In genomic region chr1:184060828-184061734, GRCm38 (mm10) we compare ENCODE assay signal across 11 mouse cellular contexts. TPM values are rescaled to one million over a fixed set of nuclear protein-coding genes. Genes with fewer than 3 reads are reported as not detected.
DNase-seq lines count a peak whose midpoint lies in the region; ATAC-seq and TF ChIP-seq lines count a peak whose summit lies in the region.
"Had no signal": no experiment of that assay in that cellular context is flagged by ENCODE, and none has a peak within 500 bp of the region (broad histone marks: within the 10 kb centered on the region; RNA-seq: fewer than 3 reads in every experiment).

No protein-coding gene starts in this region.

- H3K36me3 ChIP-seq in heart, embryonic 13.5 days: no peaks in the 10 kb centered on the region
- no peaks in the 10 kb centered on the region for H3K36me3 ChIP-seq in midbrain, embryonic 11.5 days (ENCODE audit: control insufficient read depth, insufficient read depth, low read length)
- H3K36me3 ChIP-seq in midbrain, embryonic 15.5 days (replicated peaks): no peaks in the 10 kb centered on the region
- H3K36me3 ChIP-seq in lung, postnatal 0 days (ENCODE audit: insufficient read depth, low read length): no peaks in the 10 kb centered on the region
- no peaks in the 10 kb centered on the region for H3K36me3 ChIP-seq in hindbrain, embryonic 16.5 days (ENCODE audit: control insufficient read depth, insufficient read depth, low read length)
- H3K36me3 ChIP-seq: hindbrain, embryonic 13.5 days had no signal

- peaks cover 88% of the 10 kb centered on the region for H3K4me1 ChIP-seq in heart, embryonic 13.5 days
- peaks cover 5% of the 10 kb centered on the region for H3K4me1 ChIP-seq in midbrain, embryonic 11.5 days (ENCODE audit: control insufficient read depth, insufficient read depth, low read length)
- H3K4me1 ChIP-seq in midbrain, embryonic 15.5 days: peaks cover 3% of the 10 kb centered on the region
- peaks cover 13% of the 10 kb centered on the region; the same call in 1 of the 2 replicates for H3K4me1 ChIP-seq in lung, postnatal 0 days (ENCODE audit: insufficient read depth, low read depth, low read length)
- 0 out of 2 replicates have a peak, but pooled peaks cover 1% of the 10 kb centered on the region for H3K4me1 ChIP-seq in hindbrain, embryonic 16.5 days (ENCODE audit: control insufficient read depth, insufficient read depth, low read depth, low read length)

- intact Hi-C loops in heart, postnatal 36 days (cut with DNase I): no loop called here
- intact Hi-C loops in left cerebral cortex, adult 2 months (cut with DNase I): no loop called here

- H3K9ac ChIP-seq in heart, embryonic 13.5 days: peak overlapping the region; percentile 59
- no peak overlapping the region for H3K9ac ChIP-seq in midbrain, embryonic 11.5 days (ENCODE audit: low read length)
- H3K9ac ChIP-seq in midbrain, embryonic 15.5 days: no peak overlapping the region
- no peak overlapping the region for H3K9ac ChIP-seq in lung, postnatal 0 days (replicated peaks; ENCODE audit: low read depth)
- H3K9ac ChIP-seq in hindbrain, embryonic 16.5 days (ENCODE audit: low read depth, low read length): no peak overlapping the region
- H3K9ac ChIP-seq: hindbrain, embryonic 13.5 days had no signal

- peak overlapping the region; percentile 81 for H3K27ac ChIP-seq in heart, embryonic 13.5 days (replicated peaks)
- H3K27ac ChIP-seq in midbrain, embryonic 11.5 days (ENCODE audit: low read depth, low read length): no peak overlapping the region
- no peak overlapping the region for H3K27ac ChIP-seq in midbrain, embryonic 15.5 days
- peak overlapping the region; percentile 84 for H3K27ac ChIP-seq in lung, postnatal 0 days (ENCODE audit: low read length)
- no peak overlapping the region for H3K27ac ChIP-seq in left cerebral cortex, adult 2 months
- H3K27ac ChIP-seq in hindbrain, embryonic 16.5 days (ENCODE audit: low read depth, low read length): no peak overlapping the region
- H3K27ac ChIP-seq: hindbrain, embryonic 13.5 days had no signal

- H3K4me2 ChIP-seq in heart, embryonic 13.5 days: no peak overlapping the region
- no peak overlapping the region for H3K4me2 ChIP-seq in midbrain, embryonic 11.5 days
- no peak overlapping the region for H3K4me2 ChIP-seq in midbrain, embryonic 15.5 days
- no peak overlapping the region for H3K4me2 ChIP-seq in lung, postnatal 0 days (replicated peaks; ENCODE audit: low read depth, low read length)
- no peak overlapping the region for H3K4me2 ChIP-seq in hindbrain, embryonic 16.5 days (ENCODE audit: low read length)
- H3K4me2 ChIP-seq: hindbrain, embryonic 13.5 days had no signal

- H3K27me3 ChIP-seq in heart, embryonic 13.5 days (replicated peaks): no peaks in the 10 kb centered on the region
- no peaks in the 10 kb centered on the region for H3K27me3 ChIP-seq in midbrain, embryonic 11.5 days (ENCODE audit: control insufficient read depth, insufficient read depth, low read length)
- H3K27me3 ChIP-seq in midbrain, embryonic 15.5 days (replicated peaks): no peaks in the 10 kb centered on the region
- no peaks in the 10 kb centered on the region for H3K27me3 ChIP-seq in lung, postnatal 0 days (replicated peaks; ENCODE audit: insufficient read depth, low read length)
- H3K27me3 ChIP-seq in hindbrain, embryonic 16.5 days (replicated peaks; ENCODE audit: control insufficient read depth, insufficient read depth, low read length): no peaks in the 10 kb centered on the region
- H3K27me3 ChIP-seq: hindbrain, embryonic 13.5 days had no signal

- H3K4me3 ChIP-seq in heart, embryonic 13.5 days: no peak overlapping the region
- H3K4me3 ChIP-seq in midbrain, embryonic 11.5 days (ENCODE audit: low read depth, low read length): no peak overlapping the region
- no peak overlapping the region for H3K4me3 ChIP-seq in midbrain, embryonic 15.5 days
- H3K4me3 ChIP-seq in lung, postnatal 0 days (ENCODE audit: low read depth, low read length): no peak overlapping the region
- no peak overlapping the region for H3K4me3 ChIP-seq in left cerebral cortex, adult 2 months
- H3K4me3 ChIP-seq in hindbrain, embryonic 16.5 days (ENCODE audit: low read length): no peak overlapping the region
- H3K4me3 ChIP-seq: hindbrain, embryonic 13.5 days had no signal

- ATAC-seq in heart, embryonic 13.5 days (ENCODE audit: extremely low read depth, insufficient number of reproducible peaks, low FRiP score, low TSS enrichment): no peak
- ATAC-seq in midbrain, embryonic 11.5 days (ENCODE audit: low FRiP score): no peak
- no peak for ATAC-seq in midbrain, embryonic 15.5 days (replicated peaks)
- ATAC-seq in lung, postnatal 0 days: peak; percentile 80
- ATAC-seq in hindbrain, embryonic 16.5 days: no peak

- TF ChIP-seq EP300 in lung, postnatal 0 days (IDR thresholded peaks at IDR 0.05): peak; percentile 40; the same call in 1 of the 2 replicates

- DNase-seq in heart, postnatal 36 days: no peak
- peak; percentile 47 for DNase-seq in midbrain, embryonic 11.5 days (ENCODE audit: low spot score, missing footprints)
- DNase-seq in lung, postnatal 0 days (ENCODE audit: low spot score): peak; percentile 72
- no peak for DNase-seq in left cerebral cortex, adult 2 months (ENCODE audit: extremely low spot score in 1 of 2, low spot score in 2 of 2)
- DNase-seq in urinary bladder, postnatal 36 days (ENCODE audit: low spot score in 2 of 2): no peak
- DNase-seq: cerebellum, adult 9-11 months; retina, postnatal 1 day had no signal

- no peaks in the 10 kb centered on the region for H3K9me3 ChIP-seq in heart, embryonic 13.5 days
- no peaks in the 10 kb centered on the region for H3K9me3 ChIP-seq in midbrain, embryonic 11.5 days (ENCODE audit: control insufficient read depth, low read length)
- no peaks in the 10 kb centered on the region for H3K9me3 ChIP-seq in midbrain, embryonic 15.5 days
- no peaks in the 10 kb centered on the region for H3K9me3 ChIP-seq in lung, postnatal 0 days (ENCODE audit: low read length)
- no peaks in the 10 kb centered on the region for H3K9me3 ChIP-seq in hindbrain, embryonic 16.5 days (ENCODE audit: control insufficient read depth, low read length)
- H3K9me3 ChIP-seq: hindbrain, embryonic 13.5 days had no signal

- no peak for TF ChIP-seq CTCF in lung, postnatal 0 days (IDR thresholded peaks at IDR 0.05)
- TF ChIP-seq CTCF in left cerebral cortex, adult 2 months (IDR thresholded peaks at IDR 0.05): no peak

- whole genome bisulfite sequencing in heart, embryonic 13.5 days: 25% methylated on average over 4 of the region's 4 CpGs
- 60% methylated on average over 4 of the region's 4 CpGs for WGBS in midbrain, embryonic 11.5 days
- WGBS in midbrain, embryonic 15.5 days: 70% methylated on average over 4 of the region's 4 CpGs
- WGBS in lung, postnatal 0 days: 26% methylated on average over 4 of the region's 4 CpGs
- WGBS in hindbrain, embryonic 16.5 days: 68% methylated on average over 4 of the region's 4 CpGs

RNA-seq across cellular contexts. Expression of gene 1700056E22Rik, which starts 27.0 kb away (rescaled TPM):
- polyA plus RNA-seq in heart, embryonic 13.5 days (2015; fragmentation: Nextera tagmentation; extraction: Ambion mirVana): 2.4 TPM in 2 replicates
- 1 to 10 TPM; 1.0 to 1.2 TPM for total RNA-seq in heart, postnatal 36 days (2021)
- 1.4 and 2.0 TPM in 2 replicates for polyA plus RNA-seq in midbrain, embryonic 11.5 days (2014; fragmentation: Nextera tagmentation; extraction: Ambion mirVana)
- polyA plus RNA-seq in midbrain, embryonic 15.5 days (2015; fragmentation: Nextera tagmentation; extraction: Ambion mirVana): 0.84 and 1.2 TPM in 2 replicates
- polyA plus RNA-seq in lung, postnatal 0 days (2015; fragmentation: Nextera tagmentation; extraction: Ambion mirVana): 2.2 and 2.3 TPM in 2 replicates
- not detected for total RNA-seq in left cerebral cortex, adult 2 months (2021)
- polyA plus RNA-seq in hindbrain, embryonic 16.5 days (2015; fragmentation: Nextera tagmentation; extraction: Ambion mirVana): 0.72 and 1.1 TPM in 2 replicates

RNA-seq across cellular contexts. Expression of gene Dusp10, which starts 48.0 kb away (rescaled TPM):
- polyA plus RNA-seq in heart, embryonic 13.5 days (2015; fragmentation: Nextera tagmentation; extraction: Ambion mirVana): 12.1 and 13.2 TPM in 2 replicates
- total RNA-seq in heart, postnatal 36 days (2021): 1 to 10 TPM; 4.6 to 9.2 TPM
- polyA plus RNA-seq in midbrain, embryonic 11.5 days (2014; fragmentation: Nextera tagmentation; extraction: Ambion mirVana): 9.0 and 10.4 TPM in 2 replicates
- 4.9 and 5.2 TPM in 2 replicates for polyA plus RNA-seq in midbrain, embryonic 15.5 days (2015; fragmentation: Nextera tagmentation; extraction: Ambion mirVana)
- polyA plus RNA-seq in lung, postnatal 0 days (2015; fragmentation: Nextera tagmentation; extraction: Ambion mirVana): 6.7 and 6.8 TPM in 2 replicates
- total RNA-seq in left cerebral cortex, adult 2 months (2021): 1 to 10 TPM; 6.1 to 6.8 TPM
- 4.9 and 5.6 TPM in 2 replicates for polyA plus RNA-seq in hindbrain, embryonic 16.5 days (2015; fragmentation: Nextera tagmentation; extraction: Ambion mirVana)

Comparison
In these comparisons a context has a peak if more than half of its experiments do, and no peak if none do; other contexts are left out.
1. H3K27ac ChIP-seq: peak in heart, embryonic 13.5 days (single experiment) and lung, postnatal 0 days (single experiment); none in midbrain, embryonic 11.5 days (single experiment), midbrain, embryonic 15.5 days (single experiment), left cerebral cortex, adult 2 months (single experiment) and hindbrain, embryonic 16.5 days (single experiment).
2. DNase-seq: peak in midbrain, embryonic 11.5 days (single experiment) and lung, postnatal 0 days (single experiment); none in heart, postnatal 36 days (0 of 2), left cerebral cortex, adult 2 months (0 of 2) and urinary bladder, postnatal 36 days (0 of 2).